In genomic region chr5:62019506-62019905, GRCm38 (mm10) we compare ENCODE assay signal across 25 mouse cellular contexts.
DNase-seq lines count a peak whose midpoint lies in the region; ATAC-seq and TF ChIP-seq lines count a peak whose summit lies in the region.
"Had no signal": no experiment of that assay in that cellular context is flagged by ENCODE, and none has a peak within 500 bp of the region (broad histone marks: within the 10 kb centered on the region; RNA-seq: fewer than 3 reads in every experiment).

No protein-coding gene starts in this region.

- no peak overlapping the region for H3K9ac ChIP-seq in forebrain, embryonic 14.5 days (ENCODE audit: low read length)
- no peak overlapping the region for H3K9ac ChIP-seq in forebrain, embryonic 11.5 days (ENCODE audit: low read length)
- H3K9ac ChIP-seq in kidney, postnatal 0 days (ENCODE audit: low read depth, low read length), result no peak overlapping the region
- H3K9ac ChIP-seq: embryonic facial prominence, embryonic 13.5 days; embryonic facial prominence, embryonic 15.5 days; forebrain, embryonic 15.5 days had no signal

- no peaks in the 10 kb centered on the region for H3K4me1 ChIP-seq in forebrain, embryonic 14.5 days (ENCODE audit: control insufficient read depth, insufficient read depth, low read length)
- no peaks in the 10 kb centered on the region for H3K4me1 ChIP-seq in forebrain, embryonic 11.5 days (replicated peaks; ENCODE audit: control insufficient read depth, insufficient read depth, low read length)
- no peaks in the 10 kb centered on the region for H3K4me1 ChIP-seq in kidney, postnatal 0 days (replicated peaks; ENCODE audit: insufficient read depth, low read length)
- H3K4me1 ChIP-seq: embryonic facial prominence, embryonic 13.5 days; embryonic facial prominence, embryonic 15.5 days; forebrain, embryonic 10.5 days; forebrain, embryonic 15.5 days had no signal

- no peak overlapping the region for H3K4me2 ChIP-seq in forebrain, embryonic 14.5 days (ENCODE audit: low read length)
- no peak overlapping the region for H3K4me2 ChIP-seq in forebrain, embryonic 11.5 days (ENCODE audit: low read depth, low read length, severe bottlenecking)
- no peak overlapping the region for H3K4me2 ChIP-seq in kidney, postnatal 0 days (ENCODE audit: low read length)
- H3K4me2 ChIP-seq: embryonic facial prominence, embryonic 13.5 days; embryonic facial prominence, embryonic 15.5 days; forebrain, embryonic 15.5 days had no signal

- DNase-seq in forebrain, embryonic 14.5 days (ENCODE audit: low spot score), result peak; percentile 52
- DNase-seq in forebrain, embryonic 11.5 days (ENCODE audit: low spot score), result no peak
- DNase-seq in kidney, postnatal 0 days (ENCODE audit: low spot score), result peak; percentile 9
- no peak for DNase-seq in kidney, postnatal 14 days
- no peak for DNase-seq in adrenal gland, postnatal 36 days
- DNase-seq: adrenal gland, adult 8-10 months; adrenal gland, postnatal 14 days; B cell, adult 2 months; cerebellum, adult 11 months; cerebellum, adult 18-20 months; cerebellum, adult 8-10 months; cerebellum, adult 9-11 months; cerebellum, postnatal 14 days; cerebellum, postnatal 36 days; embryo, embryonic 11 days had no signal

- TF ChIP-seq CTCF in kidney, postnatal 0 days (IDR thresholded peaks at IDR 0.05; ENCODE audit: low read depth), result no peak

- no peaks in the 10 kb centered on the region for H3K27me3 ChIP-seq in forebrain, embryonic 14.5 days (replicated peaks; ENCODE audit: control insufficient read depth, insufficient read depth, low read length)
- H3K27me3 ChIP-seq in forebrain, embryonic 11.5 days (ENCODE audit: control insufficient read depth, insufficient read depth, low read length), result no peaks in the 10 kb centered on the region
- H3K27me3 ChIP-seq in kidney, postnatal 0 days (ENCODE audit: insufficient read depth, low read length), result no peaks in the 10 kb centered on the region
- H3K27me3 ChIP-seq: CH12.LX; embryonic facial prominence, embryonic 13.5 days; embryonic facial prominence, embryonic 15.5 days; forebrain, embryonic 15.5 days; Patski had no signal

- no peak overlapping the region for H3K27ac ChIP-seq in forebrain, embryonic 14.5 days (ENCODE audit: low read depth, low read length)
- no peak overlapping the region for H3K27ac ChIP-seq in forebrain, embryonic 11.5 days (ENCODE audit: low read depth, low read length)
- no peak overlapping the region for H3K27ac ChIP-seq in kidney, postnatal 0 days
- H3K27ac ChIP-seq: embryonic facial prominence, embryonic 13.5 days; embryonic facial prominence, embryonic 15.5 days; forebrain, embryonic 10.5 days; forebrain, embryonic 15.5 days had no signal

- no peak overlapping the region for H3K4me3 ChIP-seq in forebrain, embryonic 14.5 days (ENCODE audit: low read depth, low read length)
- no peak overlapping the region for H3K4me3 ChIP-seq in forebrain, embryonic 11.5 days (ENCODE audit: low read depth, low read length)
- no peak overlapping the region for H3K4me3 ChIP-seq in kidney, postnatal 0 days (replicated peaks; ENCODE audit: low read depth, low read length)
- H3K4me3 ChIP-seq: embryonic facial prominence, embryonic 13.5 days; embryonic facial prominence, embryonic 15.5 days; erythroblast, embryonic 14.5 days; forebrain, embryonic 10.5 days; forebrain, embryonic 15.5 days had no signal

- no peaks in the 10 kb centered on the region for H3K36me3 ChIP-seq in forebrain, embryonic 14.5 days (ENCODE audit: control insufficient read depth, insufficient read depth, low read length)
- no peaks in the 10 kb centered on the region for H3K36me3 ChIP-seq in forebrain, embryonic 11.5 days (ENCODE audit: control insufficient read depth, insufficient read depth, low read length)
- H3K36me3 ChIP-seq in kidney, postnatal 0 days (ENCODE audit: insufficient read depth, low read length), result no peaks in the 10 kb centered on the region
- H3K36me3 ChIP-seq: embryonic facial prominence, embryonic 13.5 days; embryonic facial prominence, embryonic 15.5 days; forebrain, embryonic 10.5 days; forebrain, embryonic 15.5 days; G1E had no signal

- no peaks in the 10 kb centered on the region for H3K9me3 ChIP-seq in forebrain, embryonic 14.5 days (replicated peaks; ENCODE audit: control insufficient read depth, low read length)
- no peaks in the 10 kb centered on the region for H3K9me3 ChIP-seq in forebrain, embryonic 11.5 days (ENCODE audit: control insufficient read depth, low read length)
- no peaks in the 10 kb centered on the region for H3K9me3 ChIP-seq in kidney, postnatal 0 days (replicated peaks; ENCODE audit: low read length)
- H3K9me3 ChIP-seq: embryonic facial prominence, embryonic 13.5 days; embryonic facial prominence, embryonic 15.5 days; forebrain, embryonic 10.5 days; forebrain, embryonic 15.5 days; G1E had no signal

- WGBS in forebrain, embryonic 14.5 days, result 56% methylated on average over 4 of the region's 4 CpGs
- 79% methylated on average over 4 of the region's 4 CpGs for WGBS in forebrain, embryonic 11.5 days
- 53% methylated on average over 4 of the region's 4 CpGs for WGBS in kidney, postnatal 0 days

- ATAC-seq in forebrain, embryonic 14.5 days, result no peak
- no peak for ATAC-seq in forebrain, embryonic 11.5 days (replicated peaks; ENCODE audit: low FRiP score)
- no peak for ATAC-seq in kidney, postnatal 0 days (replicated peaks; ENCODE audit: low FRiP score, low read depth)
- ATAC-seq: activated CD4-positive, CD25-positive, alpha-beta regulatory T cell, adult 4 months; CD4-positive, CD25-positive, alpha-beta regulatory T cell, adult 4 months; forebrain, embryonic 15.5 days; Patski had no signal

Comparison
In these comparisons a context has a peak if more than half of its experiments do, and no peak if none do; other contexts are left out.
1. DNase-seq: peak in forebrain, embryonic 14.5 days (single experiment) and kidney, postnatal 0 days (single experiment); none in forebrain, embryonic 11.5 days (single experiment), kidney, postnatal 14 days (single experiment) and adrenal gland, postnatal 36 days (0 of 2).